Mouse (Mus musculus): ENCODE data around the gene Hist1h2ah.

Hist1h2ah gene

GRCm38 (mm10) chr13:22039951-22040463 lies 4.6 kb upstream of the Hist1h2ah start:
- WGBS = 7% methylated on average over 2 of the region's 2 CpGs

- WGBS = 69% methylated on average over 5 of the region's 5 CpGs
Measured at GRCm38 (mm10) chr13:22039364-22039763, 4.0 kb upstream of the Hist1h2ah start.

GRCm38 (mm10) chr13:22037415-22037814 lies 2.0 kb upstream of the Hist1h2ah start:
- 88% methylated on average over 2 of the region's 2 CpGs for WGBS

GRCm38 (mm10) chr13:22036986-22037385 lies 1.6 kb upstream of the Hist1h2ah start:
- 61% methylated on average over 3 of the region's 3 CpGs for WGBS

GRCm38 (mm10) chr13:22036149-22036956 lies 985 bp upstream of the Hist1h2ah start:
- WGBS = 4% methylated on average over 23 of the region's 23 CpGs

- 2% methylated on average over 14 of the region's 14 CpGs for WGBS
Measured at GRCm38 (mm10) chr13:22034443-22035266, 713 bp downstream of the Hist1h2ah start.

GRCm38 (mm10) chr13:22033741-22034442 lies 1.5 kb downstream of the Hist1h2ah start:
- 55% methylated on average over 5 of the region's 5 CpGs for WGBS

GRCm38 (mm10) chr13:22030493-22030892 lies 4.9 kb downstream of the Hist1h2ah start:
- 4% methylated on average over 4 of the region's 4 CpGs for WGBS

GRCm38 (mm10) chr13:22029928-22030327 lies 5.4 kb downstream of the Hist1h2ah start:
- WGBS = 31% methylated on average over 8 of the region's 8 CpGs

GRCm38 (mm10) chr13:22028673-22029460 lies 6.5 kb downstream of the Hist1h2ah start:
- WGBS = under 1% methylated on average over 40 of the region's 40 CpGs

GRCm38 (mm10) chr13:22026058-22027031 lies 9.0 kb downstream of the Hist1h2ah start:
- 4% methylated on average over 35 of the region's 35 CpGs for WGBS

- WGBS = 2% methylated on average over 9 of the region's 9 CpGs
Measured at GRCm38 (mm10) chr13:22022241-22022640, 13.1 kb downstream of the Hist1h2ah start.

- 3% methylated on average over 11 of the region's 11 CpGs for WGBS
Measured at GRCm38 (mm10) chr13:22021581-22021980, 13.8 kb downstream of the Hist1h2ah start.

- 4% methylated on average over 8 of the region's 8 CpGs for WGBS
Measured at GRCm38 (mm10) chr13:22020901-22021339, 14.4 kb downstream of the Hist1h2ah start.

GRCm38 (mm10) chr13:22019934-22020835 lies 15.2 kb downstream of the Hist1h2ah start:
- WGBS = 5% methylated on average over 44 of the region's 44 CpGs

- WGBS = 16% methylated on average over 27 of the region's 27 CpGs
Measured at GRCm38 (mm10) chr13:22015479-22016450, 19.6 kb downstream of the Hist1h2ah start.

GRCm38 (mm10) chr13:22014411-22014845 lies 20.9 kb downstream of the Hist1h2ah start:
- WGBS = 12% methylated on average over 17 of the region's 17 CpGs

All from cerebral cortex, adult 2 months (tissue).